Mouse (Mus musculus) heart, embryonic 14.5 days (tissue): ENCODE results near the gene Nrarp. TPM values are rescaled to one million over a fixed set of nuclear protein-coding genes. Genes with fewer than 3 reads are reported as not detected.

Experiments
- ATAC-seq: fragments of 200-750 bp; cut with Nextera tagmentation; 2 replicates; pipeline ENCODE4 v1.8.0; 2017; ENCODE audit warnings: low read depth, moderate TSS enrichment; ENCODE audit not compliant: insufficient number of reproducible peaks, insufficient read depth, low FRiP score
- H3K27ac ChIP-seq, 2 experiments: fragments of 200-500 bp in 1 of 2; fragments of 300-500 bp in 1 of 2; sonication (generic) in 1 of 2; replicated peaks in 1 of 2; 2 replicates each; pipeline ENCODE4 v1.5.1; 2012 to 2014; ENCODE audit warnings: low read depth in 2 of 2, low read length in 2 of 2, control low read depth in 1 of 2, mild to moderate bottlenecking in 1 of 2, mixed read lengths in 1 of 2; ENCODE audit not compliant: control insufficient read depth in 1 of 2, insufficient read depth in 1 of 2
- H3K27me3 ChIP-seq: fragments of 300-500 bp; sonication (generic); 2 replicates; pipeline ENCODE4 v1.6.1; 2014; ENCODE audit warnings: mild to moderate bottlenecking, low read length, control low read depth; ENCODE audit not compliant: control insufficient read depth, insufficient read depth
- H3K36me3 ChIP-seq: fragments of 300-500 bp; sonication (generic); 2 replicates; pipeline ENCODE4 v1.6.1; 2014; ENCODE audit warnings: mild to moderate bottlenecking, control low read depth, low read length, mixed read lengths; ENCODE audit not compliant: control insufficient read depth, insufficient read depth
- H3K4me1 ChIP-seq, 2 experiments: fragments of 200-500 bp in 1 of 2; fragments of 300-500 bp in 1 of 2; sonication (generic) in 1 of 2; 2 replicates each; pipeline ENCODE4 v1.6.1; 2012 to 2014; ENCODE audit warnings: low read length in 2 of 2, control low read depth in 1 of 2, mixed read lengths in 1 of 2; ENCODE audit not compliant: control insufficient read depth in 2 of 2, insufficient read depth in 2 of 2
- H3K4me2 ChIP-seq: fragments of 300-500 bp; sonication (generic); 2 replicates; pipeline ENCODE4 v1.6.1; 2014; ENCODE audit warnings: mild to moderate bottlenecking, low read length
- H3K4me3 ChIP-seq, 2 experiments: fragments of 200-500 bp in 1 of 2; fragments of 300-500 bp in 1 of 2; sonication (generic) in 1 of 2; 2 replicates each; pipeline ENCODE4 v1.5.1; 2012 to 2014; ENCODE audit warnings: low read length in 2 of 2, mild to moderate bottlenecking in 2 of 2, control low read depth in 1 of 2, low read depth in 1 of 2, moderate library complexity in 1 of 2; ENCODE audit not compliant: control insufficient read depth in 1 of 2, insufficient read depth in 1 of 2
- H3K9ac ChIP-seq: fragments of 300-500 bp; sonication (generic); 2 replicates; pipeline ENCODE4 v1.6.1; 2014; ENCODE audit warnings: mild to moderate bottlenecking, low read length
- H3K9me3 ChIP-seq: fragments of 300-500 bp; sonication (generic); 2 replicates; pipeline ENCODE4 v1.6.1; 2016; ENCODE audit warnings: low read length, control low read depth; ENCODE audit not compliant: control insufficient read depth
- WGBS: fragments of 180-500 bp; shearing (Covaris S2); extraction: QIAGEN DNeasy Blood & Tissue Kit; methylation state at CpG from one replicate; pipeline ENCODE4 v1.1.7; 2014; 5-methylcytosine and 5-hydroxymethylcytosine counted together
- polyA plus RNA-seq: library from polyadenylated mRNA; unstranded; fragments of >200 nt; fragmentation: Nextera tagmentation; extraction: Ambion mirVana; gene quantifications from 2 replicates; pipeline ENCODE4 v1.2.1, GENCODE M21; 2014

Gene Nrarp
- polyA plus RNA-seq, 1 experiment from 2014 or later = 13.9 TPM

DNA sequence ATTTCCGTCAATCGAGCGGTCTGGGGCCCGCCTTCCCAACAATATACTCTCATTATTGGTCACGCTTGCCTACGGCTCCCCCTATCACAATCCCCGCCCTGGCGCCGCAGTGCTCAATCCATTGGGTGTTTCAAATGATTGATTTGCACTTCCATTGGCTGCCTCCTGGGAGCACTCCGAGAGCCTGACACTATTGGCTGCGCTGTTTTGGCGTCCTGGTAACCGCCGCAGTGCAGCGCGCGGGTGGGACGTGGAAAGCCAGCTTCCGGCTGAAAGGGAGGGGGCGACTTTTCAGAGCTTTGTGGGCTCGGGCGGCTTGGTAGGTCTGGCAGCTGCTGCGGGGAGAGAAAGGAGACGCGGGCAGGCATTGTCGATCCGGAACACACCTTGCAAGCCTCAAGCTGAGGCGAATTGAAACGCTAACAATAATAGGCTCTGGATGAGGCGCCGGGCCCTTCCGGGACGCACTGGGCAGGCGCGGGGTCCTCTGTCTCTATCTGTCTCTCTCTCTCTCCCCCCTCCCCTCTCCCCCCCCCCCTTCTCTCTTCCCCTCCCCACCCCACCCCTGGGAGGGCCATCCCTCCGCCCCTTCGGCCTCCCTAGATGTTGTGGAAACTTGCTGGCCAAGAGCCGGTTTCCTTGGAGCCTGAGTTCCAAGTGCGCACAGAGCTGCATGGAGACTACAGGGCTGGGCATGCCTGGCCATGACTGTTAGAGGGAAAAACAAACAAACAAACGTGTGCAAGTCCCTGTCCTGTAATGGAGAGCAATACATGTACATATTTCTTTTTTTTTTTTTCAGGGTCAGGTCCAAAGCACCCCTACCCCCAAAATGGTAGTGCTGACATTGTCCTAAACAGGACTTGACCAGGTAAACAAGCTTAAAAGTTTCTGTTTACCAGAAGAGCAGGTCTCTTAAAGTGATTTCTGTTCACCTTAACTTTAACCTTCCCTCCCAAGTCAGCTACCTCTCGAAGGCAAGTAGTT is 44.5 kb downstream of the Nrarp start:
- Histone ChIP-seq H3K4me1 (peaks cover 5 to 21% of the 10 kb centered on the region in 2 experiments), H3K9ac (peak overlapping the region; percentile 77), H3K27ac (peak overlapping the region; percentile 97 to 100), H3K4me2 (peak overlapping the region; percentile 60), H3K4me3 (peak overlapping the region; percentile 71 to 91), H3K9me3 (no peaks in the 10 kb centered on the region), H3K27me3 (peaks cover 3% of the 10 kb centered on the region; the same call in 1 of the 2 replicates), H3K36me3 (peaks cover 20% of the 10 kb centered on the region)
- peak; percentile 93 for ATAC-seq
- 2% methylated on average over 41 of the region's 41 CpGs for WGBS

DNA sequence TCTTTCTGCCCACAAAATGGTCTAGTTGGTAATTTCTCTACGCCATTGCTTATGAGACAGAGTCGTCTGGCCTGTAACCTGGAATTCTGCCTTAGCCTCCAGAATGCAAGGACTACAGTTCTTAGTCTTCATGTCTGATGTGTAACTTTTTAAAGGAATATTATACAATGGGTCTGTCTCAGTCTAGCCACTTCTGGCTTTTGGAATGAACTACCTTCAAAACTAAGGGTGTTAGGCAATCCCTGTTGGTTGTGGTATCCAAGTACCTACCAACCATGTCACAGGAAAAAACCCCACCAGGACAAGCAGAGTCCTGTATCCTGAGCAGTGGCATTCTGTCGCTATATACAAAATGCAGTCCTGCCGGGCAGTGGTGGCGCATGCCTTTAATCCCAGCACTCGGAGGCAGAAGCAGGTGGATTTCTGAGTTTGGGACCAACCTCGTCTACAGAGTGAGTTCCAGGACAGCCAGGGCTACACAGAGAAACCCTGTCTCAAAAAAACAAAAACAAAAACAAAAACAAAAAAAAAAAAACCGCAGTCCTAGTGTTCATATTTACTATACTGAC is 45.3 kb downstream of the Nrarp start:
- H3K4me3 ChIP-seq = peak overlapping the region in 1 of 2 experiments; percentile 71; a peak in 2 of 4 replicates
- WGBS = 68% methylated on average over 8 of the region's 8 CpGs

DNA sequence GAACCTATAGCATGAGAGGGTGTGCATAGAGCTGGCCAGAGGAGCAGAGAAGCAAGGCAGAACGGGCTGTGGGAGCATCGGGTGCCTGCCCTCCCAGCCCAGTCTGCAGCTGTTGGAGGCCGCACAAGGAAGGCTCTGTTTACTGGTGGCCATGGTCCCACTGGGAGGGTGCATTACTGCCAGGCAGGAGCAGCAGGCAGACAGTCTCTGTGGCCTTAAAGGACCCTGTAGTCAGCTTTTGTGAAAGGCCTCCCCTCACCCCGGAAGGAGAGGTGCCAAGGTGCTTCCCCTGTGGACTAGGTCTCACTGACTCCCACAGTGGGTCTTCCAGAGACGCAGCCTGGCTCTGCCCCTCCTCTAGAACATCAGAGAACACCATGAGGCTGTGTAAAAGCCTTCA is 46.3 kb downstream of the Nrarp start:
- H3K36me3 ChIP-seq = peaks cover 11% of the 10 kb centered on the region
- no peaks in the 10 kb centered on the region for H3K9me3 ChIP-seq
- 75% methylated on average over 5 of the region's 5 CpGs for WGBS
- H3K27me3 ChIP-seq = peaks cover 20% of the 10 kb centered on the region
- H3K4me1 ChIP-seq = peaks cover 5 to 21% of the 10 kb centered on the region in 2 experiments
- no peak overlapping the region for H3K27ac ChIP-seq
- H3K4me3 ChIP-seq = no peak overlapping the region
- H3K9ac ChIP-seq = no peak overlapping the region
- no peak overlapping the region for H3K4me2 ChIP-seq
- no peak for ATAC-seq

More for the DNA sequence above, 45.3 kb downstream of the Nrarp start:
- H3K4me2 ChIP-seq = peak overlapping the region; percentile 60
- ATAC-seq = no peak
- H3K27ac ChIP-seq = peak overlapping the region; percentile 88 to 97
- H3K27me3 ChIP-seq = peaks cover 11% of the 10 kb centered on the region
- H3K9me3 ChIP-seq = no peaks in the 10 kb centered on the region
- H3K4me1 ChIP-seq = peaks cover 5 to 21% of the 10 kb centered on the region in 2 experiments
- H3K9ac ChIP-seq = peak overlapping the region; percentile 77
- peaks cover 20% of the 10 kb centered on the region for H3K36me3 ChIP-seq

DNA sequence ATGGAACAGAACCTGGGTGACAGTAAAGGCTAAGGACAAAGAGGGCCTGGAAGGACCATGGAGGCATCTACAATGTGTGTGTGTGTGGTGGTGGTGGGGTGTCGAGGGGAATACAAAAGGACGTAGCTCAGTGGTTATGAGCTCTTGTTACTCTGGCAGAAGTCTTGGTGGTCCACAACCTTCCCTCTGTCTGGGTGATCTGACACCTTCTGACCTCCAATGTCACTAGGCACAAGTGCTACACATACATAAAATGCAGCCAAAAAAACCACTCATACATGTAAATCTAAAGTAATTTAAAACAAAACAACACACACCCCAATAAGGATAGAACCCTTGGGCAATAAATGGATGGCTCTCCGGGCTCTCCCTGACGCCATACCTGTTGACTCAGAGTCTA is 46.8 kb downstream of the Nrarp start:
- peaks cover 5 to 21% of the 10 kb centered on the region in 2 experiments for H3K4me1 ChIP-seq
- ATAC-seq = no peak
- H3K4me3 ChIP-seq = no peak overlapping the region
- peaks cover 22% of the 10 kb centered on the region for H3K27me3 ChIP-seq
- peaks cover 6% of the 10 kb centered on the region; the same call in 1 of the 2 replicates for H3K36me3 ChIP-seq
- no peak overlapping the region for H3K27ac ChIP-seq
- no peaks in the 10 kb centered on the region for H3K9me3 ChIP-seq
- H3K4me2 ChIP-seq = no peak overlapping the region
- no peak overlapping the region for H3K9ac ChIP-seq
- 92% methylated on average over 4 of the region's 4 CpGs for WGBS

DNA sequence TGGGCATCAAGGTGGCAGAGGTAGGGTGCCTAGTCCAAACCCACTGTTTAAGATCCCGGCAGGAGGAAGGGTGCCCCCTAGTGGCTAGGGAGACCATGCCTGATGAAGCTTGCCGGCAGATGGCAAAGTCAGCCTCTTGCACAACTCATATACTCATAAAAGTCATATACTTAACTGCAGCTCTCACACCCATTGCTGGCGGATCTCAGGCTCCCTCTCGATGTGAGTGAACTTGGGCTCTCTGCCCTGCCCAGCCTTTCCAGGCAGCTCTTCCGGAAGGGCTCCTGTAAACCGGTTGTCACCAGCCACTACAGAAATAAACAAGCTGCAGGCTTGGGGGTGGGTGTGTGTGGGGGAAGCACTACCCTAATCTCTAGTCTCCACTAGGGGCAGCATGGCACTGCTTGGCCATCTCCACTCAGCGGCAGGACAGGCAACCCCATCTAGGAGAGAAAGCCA is 47.9 kb downstream of the Nrarp start:
- whole genome bisulfite sequencing = under 1% methylated on average over 7 of the region's 7 CpGs
- peak overlapping the region; percentile 65 to 73 for H3K27ac ChIP-seq
- peak overlapping the region; percentile 26 to 32 for H3K4me3 ChIP-seq
- H3K4me2 ChIP-seq = peak overlapping the region; percentile 62
- H3K36me3 ChIP-seq = peaks cover 1% of the 10 kb centered on the region; the same call in 1 of the 2 replicates
- no peaks in the 10 kb centered on the region for H3K9me3 ChIP-seq
- H3K4me1 ChIP-seq = peaks cover 3 to 18% of the 10 kb centered on the region in 2 experiments
- H3K9ac ChIP-seq = peak overlapping the region; percentile 55
- ATAC-seq = 0 out of 2 replicates have a peak, but pooled peaks have one; percentile 16
- H3K27me3 ChIP-seq = peaks cover 22% of the 10 kb centered on the region

DNA sequence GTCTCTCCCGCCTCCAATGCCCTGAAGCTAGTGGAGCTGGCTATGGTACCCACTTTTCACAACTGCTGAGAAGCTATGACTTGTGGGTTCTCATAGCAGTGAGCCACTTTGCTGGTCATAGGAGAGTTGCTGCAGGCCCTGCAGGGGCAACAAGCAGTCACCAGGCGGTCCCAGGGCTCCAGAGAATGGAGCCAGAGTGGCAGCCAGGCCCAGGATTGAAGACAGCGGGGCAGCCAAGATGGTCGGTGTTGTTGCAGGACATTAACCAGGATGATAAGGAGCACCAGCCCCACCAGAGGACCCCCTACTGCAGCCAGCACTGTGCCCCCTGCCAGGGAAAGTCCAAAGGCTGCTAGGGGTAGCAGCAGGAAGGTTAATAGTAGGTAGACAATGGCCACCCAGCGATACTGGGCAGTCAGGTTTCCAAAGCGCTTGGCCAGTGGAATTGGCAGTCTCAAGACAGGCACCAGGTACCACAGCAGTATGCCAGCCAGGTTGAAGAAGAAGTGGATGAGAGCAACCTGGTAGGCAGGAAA is 48.5 kb downstream of the Nrarp start:
- 62% methylated on average over 6 of the region's 6 CpGs for WGBS
- no peak overlapping the region for H3K9ac ChIP-seq

DNA sequence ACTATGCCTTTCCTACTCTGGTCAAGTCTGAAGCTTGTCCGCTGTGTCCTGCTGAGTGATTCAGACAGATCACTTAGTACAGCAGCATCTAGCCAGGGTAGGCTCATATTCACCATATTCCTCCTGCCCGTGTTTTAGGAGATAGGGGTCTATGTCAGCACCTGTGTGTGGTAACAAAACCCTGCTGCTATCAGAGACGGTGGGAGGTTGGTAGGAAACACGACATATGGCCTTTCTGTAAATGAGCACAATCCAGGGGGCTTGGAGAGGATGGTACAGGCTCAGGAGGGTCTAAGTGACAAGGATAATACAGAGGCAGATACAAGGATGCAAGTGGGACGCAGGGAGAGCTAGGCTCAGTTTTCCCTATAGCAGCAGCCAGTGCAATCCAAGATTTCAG is 49.0 kb downstream of the Nrarp start:
- Histone ChIP-seq H3K27me3 (peaks cover 26% of the 10 kb centered on the region), H3K9ac (no peak overlapping the region), H3K27ac (no peak overlapping the region), H3K9me3 (no peaks in the 10 kb centered on the region), H3K4me2 (no peak overlapping the region), H3K4me3 (no peak overlapping the region), H3K36me3 (no peaks in the 10 kb centered on the region), H3K4me1 (peaks cover 3 to 16% of the 10 kb centered on the region in 2 experiments)
- no peak for ATAC-seq
- 74% methylated on average over 5 of the region's 5 CpGs for WGBS

More for the DNA sequence above, 48.5 kb downstream of the Nrarp start:
- Histone ChIP-seq H3K4me3 (no peak overlapping the region), H3K27ac (no peak overlapping the region), H3K4me1 (peaks cover 3 to 16% of the 10 kb centered on the region in 2 experiments), H3K9me3 (no peaks in the 10 kb centered on the region), H3K27me3 (peaks cover 22% of the 10 kb centered on the region), H3K4me2 (peak overlapping the region; percentile 62), H3K36me3 (no peaks in the 10 kb centered on the region)
- no peak for ATAC-seq
